Mouse (Mus musculus) left cerebral cortex, postnatal 36 days (tissue): ENCODE measurements around the gene Arxes2. TPM values are rescaled to one million over a fixed set of nuclear protein-coding genes. Genes with fewer than 3 reads are reported as not detected.

ENCODE experiments used
- DNase-seq, 2 experiments: peaks; one replicate each; pipeline ENCODE4 v3.0.0; 2021 to 2022; ENCODE audit warnings: low spot score in 2 of 2, mixed read lengths in 1 of 2
- intact Hi-C: fragments of 180-260 bp; cut with DNase I; formaldehyde crosslinking; loops from one replicate; pipeline ENCODE4 v1.15.1; 2025
- total RNA-seq, 2 experiments: library from RNA; stranded (reverse); gene quantifications; 2 replicates each; pipeline ENCODE4 v1.2.3; 2021

Gene Arxes2
- total RNA-seq, 2 experiments from 2014 or later: 57.8 to 69.1 TPM

DNA sequence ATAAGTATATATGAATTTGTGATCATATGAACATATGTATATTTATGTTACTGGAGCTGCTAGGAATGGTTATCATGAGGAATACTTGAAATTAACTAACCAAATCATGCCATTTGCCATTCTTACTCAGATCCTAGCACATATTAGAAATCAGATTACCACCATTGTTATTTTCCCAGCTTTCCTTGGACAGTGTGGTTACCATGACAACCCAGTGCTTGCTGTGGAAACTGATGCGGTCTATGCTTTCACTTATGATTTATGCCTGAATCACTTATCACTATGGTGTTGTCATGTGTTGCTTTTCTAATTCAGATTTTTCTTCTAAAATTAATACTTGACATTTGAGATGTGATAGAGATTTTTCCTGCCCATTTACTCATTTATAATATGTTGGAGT, 36.7 kb downstream of the Arxes2 start:
- intact Hi-C loops: loop anchor here (5.0 kb wide), 1 partner anchor 142 kb away; the partner anchor contains the start of gene Tceal8
- no peak for DNase-seq

DNA sequence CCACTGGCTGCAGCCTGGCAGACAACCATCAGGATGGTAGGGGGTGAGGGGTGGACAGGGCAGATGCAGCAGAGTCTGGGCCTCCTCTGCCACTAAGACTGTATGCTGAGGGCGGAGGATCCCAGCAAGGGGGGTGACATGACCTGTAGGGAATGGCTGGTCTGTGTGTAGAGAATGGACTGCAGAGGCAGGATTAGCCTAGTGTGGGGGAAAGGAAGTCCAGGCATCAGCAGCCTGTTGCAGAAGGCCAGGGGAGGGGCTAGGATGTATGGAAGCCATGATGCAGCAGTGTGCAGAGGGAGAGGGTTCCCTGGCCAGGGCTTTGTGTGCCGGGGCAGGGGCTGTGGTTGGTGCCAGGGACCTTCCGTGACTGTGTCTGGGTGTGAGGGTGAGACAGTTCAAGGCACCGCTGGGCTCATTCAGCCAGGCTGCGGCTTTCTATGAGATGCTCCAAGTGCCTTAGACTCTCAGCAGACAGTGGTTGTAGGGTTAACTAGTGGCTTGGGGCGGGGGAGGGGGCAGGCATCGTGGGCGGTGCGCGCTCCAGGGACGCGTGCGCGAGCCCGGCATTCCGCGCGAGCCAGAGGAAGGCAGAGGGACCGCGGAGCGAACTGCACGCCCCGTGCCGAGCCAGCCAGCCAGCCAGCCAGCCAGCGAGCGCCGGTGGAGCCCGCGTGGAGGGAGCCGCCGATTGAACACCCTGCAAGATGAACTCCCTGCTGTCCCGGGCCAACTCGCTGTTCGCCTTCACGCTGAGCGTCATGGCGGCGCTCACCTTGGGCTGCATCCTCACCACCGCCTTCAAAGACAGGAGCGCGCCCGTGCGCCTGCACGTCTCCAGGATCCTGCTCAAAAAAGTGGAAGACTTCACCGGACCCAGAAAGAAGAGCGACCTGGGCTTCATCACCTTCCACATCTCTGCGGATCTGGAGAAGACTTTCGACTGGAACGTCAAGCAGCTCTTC, 39.5 kb downstream of the Arxes2 start, which contains the start of gene Arxes1:
TSS of gene Arxes1 (plus strand) at position 569 of the 965 bp plus-strand sequence.
- intact Hi-C loops: loop anchor here (5.0 kb wide), 1 partner anchor 139 kb away; the partner anchor contains the start of gene Tceal8
- peak; percentile 29 to 32 for DNase-seq

DNA sequence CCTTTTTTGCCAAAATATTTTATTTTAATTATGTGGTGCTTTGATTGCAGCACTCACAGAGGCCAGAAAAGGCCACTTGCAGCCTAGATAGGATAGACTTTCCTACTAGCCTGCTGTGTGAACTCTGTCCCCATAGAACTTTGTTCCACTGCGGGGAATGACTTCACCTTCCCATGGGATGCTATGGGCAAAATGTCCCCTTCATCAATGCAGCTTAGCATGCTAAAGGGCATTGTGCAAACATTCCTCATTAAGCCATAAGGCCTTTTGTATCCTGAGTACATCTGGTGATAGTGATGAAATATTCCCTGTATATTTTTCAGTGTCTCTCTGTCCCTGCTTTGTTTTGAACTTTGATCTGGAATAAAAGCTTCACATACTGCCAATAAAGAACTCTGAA, 50.1 kb downstream of the Arxes2 start:
- no peak for DNase-seq
- intact Hi-C loops: no loop called here

Other genes starting within 250 kb of the Arxes2 start
- 10 to 100 TPM; 56.2 to 75.5 TPM for gene Bhlhb9, start 196.2 kb upstream of the Arxes2 start, total RNA-seq
- gene Gprasp2, start 154.8 kb upstream of the Arxes2 start, total RNA-seq: 100 to 1,000 TPM; 161 to 199 TPM
- gene Arxes1, start 39.5 kb downstream of the Arxes2 start, total RNA-seq: 10 to 100 TPM; 33.7 to 39.1 TPM
- 100 to 1,000 TPM; 344 to 357 TPM for gene Bex2, start 74.4 kb downstream of the Arxes2 start, total RNA-seq
- not detected for gene Nxf3, start 91.4 kb downstream of the Arxes2 start, total RNA-seq
- gene Bex4, start 145.2 kb downstream of the Arxes2 start, total RNA-seq: 10 to 100 TPM; 16.4 to 21.4 TPM
- gene Tceal8, start 178.5 kb downstream of the Arxes2 start, total RNA-seq: 10 to 100 TPM; 32.9 to 40.4 TPM
- gene Tceal5, start 210.1 kb downstream of the Arxes2 start, total RNA-seq: 100 to 1,000 TPM; 109 to 156 TPM
- 1 to 10 TPM; 2.3 to 3.2 TPM for gene Tceal7, start 221.0 kb downstream of the Arxes2 start, total RNA-seq
- gene Bex1, start 221.7 kb downstream of the Arxes2 start, total RNA-seq: 10 to 100 TPM; 83.6 to 87.9 TPM